Mouse (Mus musculus): ENCODE data around the gene Sf1. TPM values are rescaled to one million over a fixed set of nuclear protein-coding genes. Genes with fewer than 3 reads are reported as not detected.

Gene Sf1
- polyA plus RNA-seq, 1 experiment from 2014 or later, result 156 TPM

GRCm38 (mm10) chr19:6407109-6407508 is 43.6 kb downstream of the Sf1 start:
- WGBS (ENCODE audit: missing documents), result 99% methylated on average over 6 of the region's 8 CpGs
- Histone ChIP-seq H3K27ac (no peak overlapping the region), H3K79me2 (ENCODE audit: inconsistent target) (no peaks in the 10 kb centered on the region), H3K4me3 (ENCODE audit: inconsistent target) (no peak overlapping the region), H3K36me3 (ENCODE audit: inconsistent target) (no peaks in the 10 kb centered on the region)

- 94% methylated on average over 16 of the region's 16 CpGs for WGBS (ENCODE audit: missing documents)
- Histone ChIP-seq H3K36me3 (ENCODE audit: inconsistent target) (no peaks in the 10 kb centered on the region), H3K4me3 (ENCODE audit: inconsistent target) (no peak overlapping the region)
Measured at GRCm38 (mm10) chr19:6407816-6408510, 44.5 kb downstream of the Sf1 start.

GRCm38 (mm10) chr19:6408749-6409148 is 45.3 kb downstream of the Sf1 start:
- Histone ChIP-seq H3K27ac (no peak overlapping the region), H3K79me2 (ENCODE audit: inconsistent target) (no peaks in the 10 kb centered on the region), H3K4me3 (ENCODE audit: inconsistent target) (no peak overlapping the region), H3K36me3 (ENCODE audit: inconsistent target) (no peaks in the 10 kb centered on the region)
- 47% methylated on average over 8 of the region's 8 CpGs for WGBS (ENCODE audit: missing documents)

More at GRCm38 (mm10) chr19:6407816-6408510, 44.5 kb downstream of the Sf1 start:
- H3K79me2 ChIP-seq (ENCODE audit: inconsistent target), result no peaks in the 10 kb centered on the region
- H3K27ac ChIP-seq, result no peak overlapping the region

GRCm38 (mm10) chr19:6409176-6409575 is 45.7 kb downstream of the Sf1 start:
- Histone ChIP-seq H3K4me3 (ENCODE audit: inconsistent target) (no peak overlapping the region), H3K79me2 (ENCODE audit: inconsistent target) (no peaks in the 10 kb centered on the region), H3K36me3 (ENCODE audit: inconsistent target) (no peaks in the 10 kb centered on the region), H3K27ac (no peak overlapping the region)
- WGBS (ENCODE audit: missing documents), result 98% methylated on average over 5 of the region's 5 CpGs

GRCm38 (mm10) chr19:6409936-6410335 is 46.4 kb downstream of the Sf1 start:
- no peak overlapping the region for H3K27ac ChIP-seq
- H3K36me3 ChIP-seq (ENCODE audit: inconsistent target), result no peaks in the 10 kb centered on the region
- H3K4me3 ChIP-seq (ENCODE audit: inconsistent target), result no peak overlapping the region
- no peaks in the 10 kb centered on the region for H3K79me2 ChIP-seq (ENCODE audit: inconsistent target)
- WGBS (ENCODE audit: missing documents), result 91% methylated on average over 4 of the region's 5 CpGs

- Histone ChIP-seq H3K36me3 (ENCODE audit: inconsistent target) (no peaks in the 10 kb centered on the region), H3K79me2 (ENCODE audit: inconsistent target) (no peaks in the 10 kb centered on the region), H3K4me3 (ENCODE audit: inconsistent target) (no peak overlapping the region), H3K27ac (no peak overlapping the region)
- WGBS (ENCODE audit: missing documents), result 98% methylated on average over 14 of the region's 14 CpGs
Measured at GRCm38 (mm10) chr19:6412798-6413197, 49.3 kb downstream of the Sf1 start.

- no peak overlapping the region for H3K27ac ChIP-seq
- H3K36me3 ChIP-seq (ENCODE audit: inconsistent target), result no peaks in the 10 kb centered on the region
- WGBS (ENCODE audit: missing documents), result 77% methylated on average over 5 of the region's 6 CpGs
- no peak overlapping the region for H3K4me3 ChIP-seq (ENCODE audit: inconsistent target)
- no peaks in the 10 kb centered on the region for H3K79me2 ChIP-seq (ENCODE audit: inconsistent target)
Measured at GRCm38 (mm10) chr19:6415454-6415853, 52.0 kb downstream of the Sf1 start.

- WGBS (ENCODE audit: missing documents), result 59% methylated on average over 9 of the region's 9 CpGs
- no peak overlapping the region for H3K27ac ChIP-seq
- no peaks in the 10 kb centered on the region for H3K36me3 ChIP-seq (ENCODE audit: inconsistent target)
- no peaks in the 10 kb centered on the region for H3K79me2 ChIP-seq (ENCODE audit: inconsistent target)
- H3K4me3 ChIP-seq (ENCODE audit: inconsistent target), result no peak overlapping the region
Measured at GRCm38 (mm10) chr19:6416124-6416770, 52.8 kb downstream of the Sf1 start.

- no peaks in the 10 kb centered on the region for H3K36me3 ChIP-seq (ENCODE audit: inconsistent target)
- no peak overlapping the region for H3K27ac ChIP-seq
- WGBS (ENCODE audit: missing documents), result 76% methylated on average over 12 of the region's 12 CpGs
- no peak overlapping the region for H3K4me3 ChIP-seq (ENCODE audit: inconsistent target)
- H3K79me2 ChIP-seq (ENCODE audit: inconsistent target), result no peaks in the 10 kb centered on the region
Measured at GRCm38 (mm10) chr19:6416894-6417761, 53.6 kb downstream of the Sf1 start.

GRCm38 (mm10) chr19:6418233-6418879 is 54.9 kb downstream of the Sf1 start, which contains the start of gene Nrxn2:
Gene Nrxn2 (plus strand): TSS chr19:6418731.
- Histone ChIP-seq H3K4me3 (ENCODE audit: inconsistent target) (no peak within 1 kb of the TSS), H3K27ac (no peak within 1 kb of the TSS), H3K79me2 (ENCODE audit: inconsistent target) (no peaks in the 10 kb centered on the region), H3K36me3 (ENCODE audit: inconsistent target) (no peaks in the 10 kb centered on the region)
- 2% methylated on average over 46 of the region's 46 CpGs for WGBS (ENCODE audit: missing documents)

- no peak overlapping the region for H3K27ac ChIP-seq
Measured at GRCm38 (mm10) chr19:6418984-6419692, 55.6 kb downstream of the Sf1 start.

GRCm38 (mm10) chr19:6419805-6420310 is 56.4 kb downstream of the Sf1 start:
- H3K36me3 ChIP-seq (ENCODE audit: inconsistent target), result no peaks in the 10 kb centered on the region
- 50% methylated on average over 9 of the region's 9 CpGs for WGBS (ENCODE audit: missing documents)
- H3K79me2 ChIP-seq (ENCODE audit: inconsistent target), result no peaks in the 10 kb centered on the region
- H3K4me3 ChIP-seq (ENCODE audit: inconsistent target), result no peak overlapping the region
- H3K27ac ChIP-seq, result no peak overlapping the region

More at GRCm38 (mm10) chr19:6418984-6419692, 55.6 kb downstream of the Sf1 start:
- Histone ChIP-seq H3K79me2 (ENCODE audit: inconsistent target) (no peaks in the 10 kb centered on the region), H3K4me3 (ENCODE audit: inconsistent target) (no peak overlapping the region), H3K36me3 (ENCODE audit: inconsistent target) (no peaks in the 10 kb centered on the region)
- 15% methylated on average over 22 of the region's 23 CpGs for WGBS (ENCODE audit: missing documents)

GRCm38 (mm10) chr19:6420481-6421210 is 57.2 kb downstream of the Sf1 start:
- H3K27ac ChIP-seq, result no peak overlapping the region
- H3K79me2 ChIP-seq (ENCODE audit: inconsistent target), result no peaks in the 10 kb centered on the region
- no peaks in the 10 kb centered on the region for H3K36me3 ChIP-seq (ENCODE audit: inconsistent target)
- 63% methylated on average over 19 of the region's 19 CpGs for WGBS (ENCODE audit: missing documents)
- H3K4me3 ChIP-seq (ENCODE audit: inconsistent target), result no peak overlapping the region
